Comparison of ENCODE assay signal across 8 mouse cellular contexts in genomic region chr11:88139256-88139861, GRCm38 (mm10). TPM values are rescaled to one million over a fixed set of nuclear protein-coding genes. Genes with fewer than 3 reads are reported as not detected.
DNase-seq lines count a peak whose midpoint lies in the region; ATAC-seq and TF ChIP-seq lines count a peak whose summit lies in the region.

No protein-coding gene starts in this region.

- peak overlapping the region; percentile 30 for H3K4me2 ChIP-seq in kidney, embryonic 14.5 days (replicated peaks; ENCODE audit: low read depth, low read length)
- H3K4me2 ChIP-seq in hindbrain, embryonic 11.5 days (replicated peaks; ENCODE audit: low read depth, low read length), result peak overlapping the region; percentile 38
- H3K4me2 ChIP-seq in liver, postnatal 0 days (ENCODE audit: low read depth, low read length), result no peak overlapping the region

- no peak for TF ChIP-seq CTCF in liver, postnatal 0 days (IDR thresholded peaks at IDR 0.05; ENCODE audit: low read depth)
- no peak for TF ChIP-seq CTCF in lung, adult 2 months (IDR thresholded peaks at IDR 0.05; ENCODE audit: insufficient read depth, low read length)

- no peaks in the 10 kb centered on the region for H3K27me3 ChIP-seq in kidney, embryonic 14.5 days (ENCODE audit: control insufficient read depth, insufficient read depth, low read length)
- H3K27me3 ChIP-seq in hindbrain, embryonic 11.5 days (ENCODE audit: control insufficient read depth, insufficient read depth, low read length), result no peaks in the 10 kb centered on the region
- H3K27me3 ChIP-seq in liver, postnatal 0 days (ENCODE audit: insufficient read depth, low read length), result peaks cover 7% of the 10 kb centered on the region; the same call in 1 of the 2 replicates

- no peaks in the 10 kb centered on the region for H3K9me3 ChIP-seq in kidney, embryonic 14.5 days (ENCODE audit: control insufficient read depth, low read length)
- no peaks in the 10 kb centered on the region for H3K9me3 ChIP-seq in hindbrain, embryonic 11.5 days (ENCODE audit: control insufficient read depth, low read length)
- H3K9me3 ChIP-seq in liver, postnatal 0 days (ENCODE audit: low read length), result no peaks in the 10 kb centered on the region

- peaks cover 42% of the 10 kb centered on the region for H3K4me1 ChIP-seq in kidney, embryonic 14.5 days (ENCODE audit: control insufficient read depth, insufficient read depth, low read length)
- peaks cover 35% of the 10 kb centered on the region for H3K4me1 ChIP-seq in hindbrain, embryonic 11.5 days (replicated peaks; ENCODE audit: control insufficient read depth, insufficient read depth, low read length)
- no peaks in the 10 kb centered on the region; the same call in 1 of the 2 replicates for H3K4me1 ChIP-seq in liver, postnatal 0 days (ENCODE audit: insufficient read depth)
- H3K4me1 ChIP-seq in lung, adult 2 months (ENCODE audit: control insufficient read depth, insufficient read depth, low read length), result peaks cover 28% of the 10 kb centered on the region

- TF ChIP-seq EP300 in liver, postnatal 0 days (IDR thresholded peaks at IDR 0.05; ENCODE audit: low read depth), result no peak

- peak; percentile 42; the same call in 1 of the 2 replicates for ATAC-seq in kidney, embryonic 14.5 days (ENCODE audit: low FRiP score, low TSS enrichment)
- peak; percentile 83 for ATAC-seq in hindbrain, embryonic 11.5 days (ENCODE audit: low FRiP score)
- peak; percentile 59; the same call in 1 of the 2 replicates for ATAC-seq in liver, postnatal 0 days

- peak overlapping the region; percentile 43; the same call in 1 of the 2 replicates for H3K27ac ChIP-seq in kidney, embryonic 14.5 days (ENCODE audit: low read depth, low read length)
- peak overlapping the region; percentile 95 for H3K27ac ChIP-seq in hindbrain, embryonic 11.5 days (ENCODE audit: low read depth, low read length)
- no peak overlapping the region for H3K27ac ChIP-seq in liver, postnatal 0 days (ENCODE audit: low read depth)

- no peak for TF ChIP-seq POLR2A in lung, adult 2 months (IDR thresholded peaks at IDR 0.05; ENCODE audit: borderline replicate concordance, extremely low read depth, low read depth, low read length)

- no peaks in the 10 kb centered on the region for H3K36me3 ChIP-seq in kidney, embryonic 14.5 days (ENCODE audit: control insufficient read depth, insufficient read depth, low read length)
- H3K36me3 ChIP-seq in hindbrain, embryonic 11.5 days (ENCODE audit: control insufficient read depth, insufficient read depth, low read length), result no peaks in the 10 kb centered on the region
- no peaks in the 10 kb centered on the region for H3K36me3 ChIP-seq in liver, postnatal 0 days (replicated peaks; ENCODE audit: insufficient read depth, low read length)

- peak overlapping the region; percentile 45 for H3K9ac ChIP-seq in kidney, embryonic 14.5 days (ENCODE audit: low read depth, low read length)
- peak overlapping the region; percentile 1; the same call in 1 of the 2 replicates for H3K9ac ChIP-seq in hindbrain, embryonic 11.5 days (ENCODE audit: low read depth, low read length)
- H3K9ac ChIP-seq in liver, postnatal 0 days (replicated peaks), result no peak overlapping the region; the same call in 1 of the 2 replicates

- WGBS in kidney, embryonic 14.5 days, result 6% methylated on average over 20 of the region's 20 CpGs
- 2% methylated on average over 20 of the region's 20 CpGs for WGBS in hindbrain, embryonic 11.5 days
- 17% methylated on average over 20 of the region's 20 CpGs for WGBS in liver, postnatal 0 days (ENCODE audit: insufficient replicate concordance)
- WGBS in lung, adult 2 months, result 54% methylated on average over 20 of the region's 20 CpGs

- no peak for DNase-seq in kidney, adult 8-10 months
- peak; percentile 84 for DNase-seq in brain, adult 2 months (ENCODE audit: low read depth, low spot score)
- DNase-seq in hindbrain, embryonic 11.5 days (ENCODE audit: low spot score), result peak; percentile 87
- DNase-seq in liver, postnatal 0 days, result peak; percentile 54
- no peak for DNase-seq in spleen, postnatal 10 days (ENCODE audit: low spot score in 2 of 2)
- no peak for DNase-seq in urinary bladder, postnatal 10 days (ENCODE audit: low spot score)
- DNase-seq in lung, adult 2 months, result no peak

- H3K4me3 ChIP-seq in kidney, embryonic 14.5 days (ENCODE audit: low read length), result no peak overlapping the region
- 0 out of 2 replicates have a peak overlapping the region, but pooled peaks have one; percentile 8 for H3K4me3 ChIP-seq in hindbrain, embryonic 11.5 days (ENCODE audit: low read depth, low read length)
- no peak overlapping the region for H3K4me3 ChIP-seq in liver, postnatal 0 days (ENCODE audit: low read depth, low read length)
- H3K4me3 ChIP-seq in lung, adult 2 months (replicated peaks; ENCODE audit: extremely low read depth, low read depth, low read length), result no peak overlapping the region

RNA-seq across cellular contexts. Expression of gene Cuedc1, which starts 41.5 kb away (rescaled TPM):
- 13.2 and 17.0 TPM in 2 replicates for polyA plus RNA-seq in kidney, embryonic 14.5 days (2014; fragmentation: Nextera tagmentation; extraction: Ambion mirVana)
- 17.6 TPM in 2 replicates for polyA plus RNA-seq in hindbrain, embryonic 11.5 days (2014; fragmentation: Nextera tagmentation; extraction: Ambion mirVana)
- 1.2 and 1.6 TPM in 2 replicates for polyA plus RNA-seq in liver, postnatal 0 days (2015; fragmentation: Nextera tagmentation; extraction: Ambion mirVana)
- polyA plus RNA-seq in lung, adult 2 months (2012; rRNA removed), result 40.7 and 42.9 TPM in 2 replicates

Comparison
In these comparisons a context has a peak if more than half of its experiments do, and no peak if none do; other contexts are left out.
1. DNase-seq: peak in brain, adult 2 months (single experiment), hindbrain, embryonic 11.5 days (single experiment) and liver, postnatal 0 days (single experiment); none in kidney, adult 8-10 months (0 of 2), spleen, postnatal 10 days (0 of 2), urinary bladder, postnatal 10 days (single experiment) and lung, adult 2 months (single experiment).
2. Peak in every context shown above with its lines, with median percentiles within 50 percentile points of each other: ATAC-seq.